Mouse (Mus musculus): Measurements from ENCODE around the gene Sf1. TPM values are rescaled to one million over a fixed set of nuclear protein-coding genes. Genes with fewer than 3 reads are reported as not detected.

Sf1 gene
- total and polyA plus RNA-seq, 2 experiments from 2014 or later: 70.5 to 95.5 TPM

GRCm38 (mm10) chr19:6364317-6364725 is 831 bp downstream of the Sf1 start:
- H3K27me3 ChIP-seq (ENCODE audit: insufficient read depth, low read length): no peaks in the 10 kb centered on the region
- H3K4me2 ChIP-seq (ENCODE audit: low read depth, low read length, poor library complexity, severe bottlenecking): peak overlapping the region; percentile 90
- H3K9ac ChIP-seq (replicated peaks; ENCODE audit: low read length, poor library complexity, severe bottlenecking): peak overlapping the region; percentile 98
- peaks cover 32% of the 10 kb centered on the region; the same call in 1 of the 2 replicates for H3K36me3 ChIP-seq (ENCODE audit: insufficient read depth, low read length)
- peaks cover 5% of the 10 kb centered on the region for H3K4me1 ChIP-seq (ENCODE audit: insufficient read depth, low read length)
- under 1% methylated on average over 55 of the region's 55 CpGs for WGBS
- DNase-seq (ENCODE audit: low spot score): peak; percentile 94
- no peak for ATAC-seq (ENCODE audit: low FRiP score)
- H3K4me3 ChIP-seq (ENCODE audit: low read depth, low read length): peak overlapping the region; percentile 100
- TF ChIP-seq CTCF (IDR thresholded peaks at IDR 0.05): no peak
- H3K9me3 ChIP-seq (ENCODE audit: low read length): no peaks in the 10 kb centered on the region
- H3K27ac ChIP-seq (ENCODE audit: low read depth, low read length): peak overlapping the region; percentile 100

DNA sequence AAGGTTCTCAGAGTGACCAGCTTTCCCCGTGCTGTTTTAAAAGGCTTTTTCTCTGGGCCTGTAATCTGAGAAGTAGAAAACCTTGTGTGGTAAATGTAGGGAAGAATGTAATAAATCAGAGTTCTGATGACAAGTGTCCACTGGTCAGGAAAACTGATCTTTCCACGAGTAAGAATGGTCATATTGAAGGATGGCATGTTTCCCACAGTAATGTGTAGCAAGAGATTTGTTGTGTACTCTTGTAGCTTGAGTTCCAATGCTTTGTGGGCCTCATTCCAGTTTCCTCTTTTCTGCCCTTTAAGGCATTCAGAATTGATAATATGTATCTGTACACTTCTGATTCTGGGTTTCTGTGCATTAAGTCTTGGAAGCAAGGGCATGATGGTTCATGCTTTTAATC is 1.4 kb downstream of the Sf1 start:
- DNase-seq (ENCODE audit: low spot score) (no peak), ATAC-seq (ENCODE audit: low FRiP score) (no peak)
- TF ChIP-seq CTCF (IDR thresholded peaks at IDR 0.05): no peak
- no peak overlapping the region for H3K27ac ChIP-seq (ENCODE audit: low read depth, low read length)
- no peaks in the 10 kb centered on the region for H3K9me3 ChIP-seq (ENCODE audit: low read length)
- peak overlapping the region; percentile 100 for H3K4me3 ChIP-seq (ENCODE audit: low read depth, low read length)
- peaks cover 32% of the 10 kb centered on the region; the same call in 1 of the 2 replicates for H3K36me3 ChIP-seq (ENCODE audit: insufficient read depth, low read length)
- H3K27me3 ChIP-seq (ENCODE audit: insufficient read depth, low read length): no peaks in the 10 kb centered on the region
- 3% methylated on average over 2 of the region's 2 CpGs for WGBS
- peak overlapping the region; percentile 98 for H3K9ac ChIP-seq (replicated peaks; ENCODE audit: low read length, poor library complexity, severe bottlenecking)
- peaks cover 5% of the 10 kb centered on the region for H3K4me1 ChIP-seq (ENCODE audit: insufficient read depth, low read length)
- H3K4me2 ChIP-seq (ENCODE audit: low read depth, low read length, poor library complexity, severe bottlenecking): peak overlapping the region; percentile 90

DNA sequence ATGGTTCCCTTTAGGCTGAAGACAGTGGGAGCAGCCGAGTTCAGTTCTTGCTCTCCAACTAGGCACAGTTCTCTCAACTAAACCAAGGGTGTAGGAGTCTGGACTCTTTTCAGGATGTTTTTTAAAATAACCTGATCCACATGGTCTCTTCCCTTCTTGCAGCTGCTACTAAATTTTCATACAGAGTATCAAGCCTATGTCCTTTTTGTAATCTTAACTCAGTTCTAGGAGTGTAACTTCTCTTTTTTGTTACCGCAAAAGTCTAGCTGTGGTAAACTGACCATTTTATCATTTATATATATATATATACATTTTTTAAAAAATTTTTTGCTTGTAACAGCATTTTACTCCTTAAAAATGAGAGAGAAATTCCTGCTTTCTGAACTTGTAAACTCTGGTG is 6.7 kb downstream of the Sf1 start:
- Histone ChIP-seq H3K9me3 (ENCODE audit: low read length) (no peaks in the 10 kb centered on the region), H3K4me2 (ENCODE audit: low read depth, low read length, poor library complexity, severe bottlenecking) (no peak overlapping the region), H3K27me3 (ENCODE audit: insufficient read depth, low read length) (no peaks in the 10 kb centered on the region), H3K36me3 (ENCODE audit: insufficient read depth, low read length) (peaks cover 77% of the 10 kb centered on the region), H3K9ac (replicated peaks; ENCODE audit: low read length, poor library complexity, severe bottlenecking) (no peak overlapping the region), H3K4me3 (ENCODE audit: low read depth, low read length) (no peak overlapping the region), H3K4me1 (ENCODE audit: insufficient read depth, low read length) (no peaks in the 10 kb centered on the region), H3K27ac (ENCODE audit: low read depth, low read length) (no peak overlapping the region)
- DNase-seq (ENCODE audit: low spot score): no peak
- 95% methylated on average over 2 of the region's 2 CpGs for WGBS
- no peak for ATAC-seq (ENCODE audit: low FRiP score)
- TF ChIP-seq CTCF (IDR thresholded peaks at IDR 0.05): no peak

- no peaks in the 10 kb centered on the region for H3K9me3 ChIP-seq (ENCODE audit: low read length)
- H3K27ac ChIP-seq (ENCODE audit: low read depth, low read length): no peak overlapping the region
- no peak overlapping the region for H3K9ac ChIP-seq (replicated peaks; ENCODE audit: low read length, poor library complexity, severe bottlenecking)
- no peaks in the 10 kb centered on the region for H3K27me3 ChIP-seq (ENCODE audit: insufficient read depth, low read length)
- TF ChIP-seq CTCF (IDR thresholded peaks at IDR 0.05): no peak
- DNase-seq (ENCODE audit: low spot score) (no peak), ATAC-seq (ENCODE audit: low FRiP score) (no peak)
- WGBS: 96% methylated on average over 3 of the region's 3 CpGs
- peaks cover 79% of the 10 kb centered on the region for H3K36me3 ChIP-seq (ENCODE audit: insufficient read depth, low read length)
- H3K4me2 ChIP-seq (ENCODE audit: low read depth, low read length, poor library complexity, severe bottlenecking): no peak overlapping the region
- H3K4me1 ChIP-seq (ENCODE audit: insufficient read depth, low read length): no peaks in the 10 kb centered on the region
- no peak overlapping the region for H3K4me3 ChIP-seq (ENCODE audit: low read depth, low read length)
These were observed 8.9 kb downstream of the Sf1 start for GRCm38 (mm10) chr19:6372433-6372832.

- Histone ChIP-seq H3K4me3 (ENCODE audit: low read depth, low read length) (no peak overlapping the region), H3K27ac (ENCODE audit: low read depth, low read length) (no peak overlapping the region), H3K4me2 (ENCODE audit: low read depth, low read length, poor library complexity, severe bottlenecking) (no peak overlapping the region), H3K27me3 (ENCODE audit: insufficient read depth, low read length) (no peaks in the 10 kb centered on the region), H3K4me1 (ENCODE audit: insufficient read depth, low read length) (no peaks in the 10 kb centered on the region), H3K9me3 (ENCODE audit: low read length) (no peaks in the 10 kb centered on the region), H3K9ac (replicated peaks; ENCODE audit: low read length, poor library complexity, severe bottlenecking) (no peak overlapping the region), H3K36me3 (ENCODE audit: insufficient read depth, low read length) (peaks cover 74% of the 10 kb centered on the region)
- TF ChIP-seq CTCF (IDR thresholded peaks at IDR 0.05): peak; percentile 77
- WGBS: 63% methylated on average over 12 of the region's 12 CpGs
- ATAC-seq (ENCODE audit: low FRiP score): peak; percentile 29; the same call in 1 of the 2 replicates
- DNase-seq (ENCODE audit: low spot score): peak; percentile 88
These were observed 10.3 kb downstream of the Sf1 start for GRCm38 (mm10) chr19:6373539-6374400.

- H3K4me3 ChIP-seq (ENCODE audit: low read depth, low read length): no peak overlapping the region
- no peaks in the 10 kb centered on the region for H3K9me3 ChIP-seq (ENCODE audit: low read length)
- H3K9ac ChIP-seq (replicated peaks; ENCODE audit: low read length, poor library complexity, severe bottlenecking): no peak overlapping the region
- 97% methylated on average over 10 of the region's 10 CpGs for WGBS
- no peak for DNase-seq (ENCODE audit: low spot score)
- peaks cover 71% of the 10 kb centered on the region for H3K36me3 ChIP-seq (ENCODE audit: insufficient read depth, low read length)
- no peak for TF ChIP-seq CTCF (IDR thresholded peaks at IDR 0.05)
- H3K27me3 ChIP-seq (ENCODE audit: insufficient read depth, low read length): no peaks in the 10 kb centered on the region
- no peaks in the 10 kb centered on the region for H3K4me1 ChIP-seq (ENCODE audit: insufficient read depth, low read length)
- ATAC-seq (ENCODE audit: low FRiP score): no peak
- H3K27ac ChIP-seq (ENCODE audit: low read depth, low read length): no peak overlapping the region
- H3K4me2 ChIP-seq (ENCODE audit: low read depth, low read length, poor library complexity, severe bottlenecking): no peak overlapping the region
These were observed 11.1 kb downstream of the Sf1 start for GRCm38 (mm10) chr19:6374571-6374970.

Data from midbrain, postnatal 0 days (tissue).